Mouse (Mus musculus): ENCODE measurements at regions not wholly inside any gene's neighbourhood (a gene's known extent, or its start where the extent isn't known, plus 50 kb on each side); places are given as distances from the start of the nearest gene placed in this dataset.

GRCm38 (mm10) chr3:21813401-21813800 is 263.1 kb upstream of the Tbl1xr1 start:
- in situ Hi-C loops (cut with MboI, MseI) = no loop called here

GRCm38 (mm10) chr3:21816968-21817858 is 259.2 kb upstream of the Tbl1xr1 start:
- in situ Hi-C loops (cut with MboI, MseI) = no loop called here

DNA sequence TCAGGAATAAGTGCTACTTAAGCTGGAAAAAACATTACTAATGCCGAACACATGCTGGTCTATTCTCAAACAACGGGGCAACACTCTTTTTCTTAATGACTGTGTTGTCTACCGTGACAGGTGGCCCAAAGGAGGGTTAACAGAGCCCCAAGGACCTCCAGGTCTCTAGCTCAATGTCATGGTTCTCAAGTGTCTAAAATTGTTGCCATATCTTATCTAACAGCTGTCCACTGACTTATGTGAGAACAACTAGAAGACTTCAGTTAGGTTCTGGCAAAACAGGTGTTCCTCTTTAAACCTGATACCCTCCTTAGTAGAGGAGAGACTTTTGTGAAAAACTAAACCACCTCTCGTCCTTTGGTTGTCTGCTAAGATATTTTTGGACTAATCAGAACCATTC is 257.4 kb upstream of the Tbl1xr1 start:
- in situ Hi-C loops (cut with MboI, MseI) = no loop called here

- in situ Hi-C loops (cut with MboI, MseI) = loop anchor here (5.0 kb wide), 1 partner anchor 97 kb away; no protein-coding TSS in a partner anchor
These were observed 256.3 kb upstream of the Tbl1xr1 start for GRCm38 (mm10) chr3:21820051-21820598.

GRCm38 (mm10) chr3:21822675-21823074 is 253.8 kb upstream of the Tbl1xr1 start:
- in situ Hi-C loops (cut with MboI, MseI) = loop anchor here (5.0 kb wide), 1 partner anchor 95 kb away; no protein-coding TSS in a partner anchor

- in situ Hi-C loops (cut with MboI, MseI) = loop anchor here (5.0 kb wide), 1 partner anchor 94 kb away; no protein-coding TSS in a partner anchor
These were observed 253.1 kb upstream of the Tbl1xr1 start for GRCm38 (mm10) chr3:21823331-21823730.

DNA sequence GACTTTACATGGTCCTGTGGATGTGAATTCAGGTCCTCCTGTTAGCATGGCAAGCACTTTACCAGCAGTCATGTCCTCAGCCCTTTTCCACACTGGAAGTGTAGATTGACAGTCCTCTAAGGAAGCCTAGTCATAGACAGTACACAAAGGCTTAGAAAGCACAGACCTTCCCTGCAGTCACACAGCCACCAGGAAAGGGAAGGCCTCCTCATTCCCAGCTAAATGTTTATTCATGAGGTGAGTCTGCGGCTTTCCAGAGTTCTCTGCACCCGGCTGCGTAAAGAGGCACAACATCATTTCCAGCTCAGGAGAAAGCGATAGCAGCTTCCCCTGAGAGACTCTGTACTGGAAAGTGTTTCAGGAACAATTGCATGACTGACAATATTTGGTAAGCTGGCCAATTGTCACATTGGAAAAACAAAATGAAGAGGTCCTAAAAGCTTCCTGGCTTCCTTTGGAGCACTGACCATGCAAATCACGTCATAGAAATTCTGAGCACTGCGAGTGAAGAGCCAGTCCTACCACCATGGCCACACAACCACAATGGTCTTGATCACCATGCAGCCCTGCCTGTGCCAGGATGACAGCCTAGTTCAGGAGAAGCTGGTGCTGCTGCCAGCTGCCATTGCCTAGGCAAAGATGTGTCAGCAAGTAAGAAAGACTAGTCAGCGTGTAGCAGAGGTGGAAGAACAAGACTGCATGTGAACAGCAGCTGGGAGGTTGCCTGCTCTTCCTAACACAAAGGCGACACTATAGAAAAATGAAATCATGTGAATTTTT is 252.2 kb upstream of the Tbl1xr1 start:
- in situ Hi-C loops (cut with MboI, MseI) = loop anchor here (5.0 kb wide), 1 partner anchor 93 kb away; no protein-coding TSS in a partner anchor

DNA sequence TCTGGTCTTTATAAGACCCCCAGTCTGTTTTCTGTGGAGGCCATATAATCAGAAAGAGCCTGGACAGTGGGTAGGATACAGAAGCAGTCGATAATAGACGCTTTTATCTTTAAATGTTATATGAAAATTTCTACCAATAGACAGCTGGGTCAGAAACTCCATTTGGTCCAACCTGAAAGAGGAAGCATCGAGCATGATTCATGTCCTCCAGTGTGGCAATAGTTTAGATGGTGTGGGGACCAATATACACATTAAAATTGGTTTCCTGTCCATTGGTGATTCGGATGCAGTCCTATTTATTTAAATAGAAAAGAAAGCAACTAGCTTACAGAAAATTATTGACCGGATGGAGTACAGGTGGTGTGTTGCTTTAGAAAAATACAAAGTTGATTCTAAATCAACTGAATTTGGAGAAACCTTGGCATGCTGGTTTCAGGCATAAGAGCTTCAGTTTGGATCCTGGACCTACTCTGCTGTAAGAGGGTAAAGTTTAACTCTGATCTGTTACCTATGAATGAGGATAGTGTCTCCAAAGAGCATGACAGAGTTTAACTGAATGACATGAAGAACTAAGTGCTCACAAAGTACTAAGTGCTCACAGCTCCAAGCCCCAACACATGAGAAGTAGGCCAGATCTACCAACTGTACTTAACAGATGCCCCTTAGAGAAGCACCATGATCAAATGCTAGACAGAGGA is 251.4 kb upstream of the Tbl1xr1 start:
- in situ Hi-C loops (cut with MboI, MseI) = loop anchor here (5.0 kb wide), 1 partner anchor 92 kb away; no protein-coding TSS in a partner anchor

GRCm38 (mm10) chr3:21827656-21828055 is 248.8 kb upstream of the Tbl1xr1 start:
- in situ Hi-C loops (cut with MboI, MseI) = no loop called here

DNA sequence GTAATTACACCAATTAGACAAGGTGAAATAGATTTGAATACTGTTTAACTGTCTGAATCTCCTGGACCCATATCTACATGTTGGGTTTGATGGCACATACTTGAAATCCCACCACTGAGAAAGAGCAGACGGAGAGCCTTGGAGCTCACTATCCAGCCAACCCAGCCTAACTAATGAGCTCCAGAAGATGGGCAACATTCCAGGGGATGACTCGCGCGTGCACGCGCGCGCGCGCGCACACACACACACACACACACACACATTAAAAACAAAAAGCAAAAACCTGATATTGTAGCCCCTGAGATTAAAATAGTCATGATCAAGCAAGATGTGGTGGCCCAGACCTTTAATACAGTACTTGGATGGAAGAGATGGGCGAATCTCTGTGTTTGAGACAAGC is 243.3 kb upstream of the Tbl1xr1 start:
- in situ Hi-C loops (cut with MboI, MseI) = no loop called here

DNA sequence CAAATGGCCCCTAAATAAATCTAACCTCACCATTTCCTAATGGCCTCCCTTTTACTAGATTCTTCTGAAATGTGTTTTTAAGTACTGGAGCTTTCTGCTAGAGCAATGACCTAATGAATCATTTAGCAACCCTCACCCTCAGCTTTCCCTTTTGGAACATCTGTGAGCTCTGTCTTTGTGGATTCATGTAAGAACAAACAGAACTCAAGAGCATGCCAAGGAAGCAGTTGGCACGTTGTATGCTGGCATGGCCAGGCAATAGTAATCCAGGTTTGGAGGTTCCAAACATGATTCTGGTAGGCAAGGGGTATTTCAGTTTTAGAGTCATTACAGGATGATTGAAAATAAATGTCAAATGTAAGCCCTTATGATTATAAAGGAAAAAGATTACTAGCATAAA is 240.9 kb upstream of the Tbl1xr1 start:
- in situ Hi-C loops (cut with MboI, MseI) = no loop called here

- in situ Hi-C loops (cut with MboI, MseI) = no loop called here
These were observed 239.0 kb upstream of the Tbl1xr1 start for GRCm38 (mm10) chr3:21837297-21837946.

GRCm38 (mm10) chr3:21840751-21841488 is 235.5 kb upstream of the Tbl1xr1 start:
- in situ Hi-C loops (cut with MboI, MseI) = no loop called here

DNA sequence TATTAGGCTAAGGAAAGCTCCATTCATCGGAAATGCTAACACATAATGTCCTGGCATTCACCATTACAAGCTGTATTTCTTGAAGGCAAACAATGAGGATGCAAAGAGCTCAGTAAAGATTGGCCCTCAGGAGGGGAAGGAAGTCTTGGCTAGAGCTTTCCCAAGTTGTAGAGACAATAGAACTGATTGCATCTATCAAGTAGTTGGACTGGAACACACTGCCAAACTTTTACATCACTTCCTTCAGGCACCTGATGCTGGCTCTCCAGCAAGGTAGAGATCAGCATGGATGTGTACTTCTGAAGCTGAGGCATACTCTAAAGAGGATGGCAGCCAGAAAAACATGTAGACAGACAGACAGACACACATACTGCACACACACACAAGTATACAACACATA is 234.9 kb upstream of the Tbl1xr1 start:
- in situ Hi-C loops (cut with MboI, MseI) = no loop called here

DNA sequence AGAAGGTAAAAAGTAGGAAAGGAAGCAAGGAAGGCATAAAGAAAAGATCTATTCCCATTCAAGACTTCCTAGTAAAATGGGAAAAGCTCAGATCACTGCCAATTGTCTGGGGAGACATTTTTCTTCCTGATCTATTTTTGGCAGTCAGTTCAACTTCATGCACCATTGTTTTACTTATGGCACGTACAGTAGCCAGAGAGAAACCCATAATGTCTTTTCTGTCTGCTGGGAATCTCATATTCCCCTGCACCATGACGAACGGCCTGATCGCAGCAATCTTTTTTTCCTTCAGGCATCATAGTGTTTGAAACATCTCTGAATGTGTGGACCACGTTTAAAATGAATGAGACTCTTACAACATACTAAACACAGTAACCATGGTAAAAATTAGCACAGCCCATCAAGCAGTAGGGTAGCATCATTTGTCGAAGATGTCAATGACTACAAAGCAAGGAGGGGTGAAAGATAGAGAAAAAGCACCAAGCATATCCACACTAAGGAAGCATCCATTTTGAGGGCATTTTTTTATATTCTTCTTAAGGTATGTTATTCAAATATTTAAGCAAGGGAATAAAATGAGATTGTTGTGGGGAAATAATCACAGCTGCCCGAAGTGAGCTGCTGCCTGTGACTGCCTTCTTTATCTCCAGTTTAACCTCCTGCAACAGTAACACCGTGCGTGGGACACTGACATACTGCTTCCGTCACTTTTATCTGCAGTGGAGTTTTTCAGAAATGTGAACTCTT is 233.7 kb upstream of the Tbl1xr1 start:
- in situ Hi-C loops (cut with MboI, MseI) = no loop called here

GRCm38 (mm10) chr3:21843292-21843852 is 233.1 kb upstream of the Tbl1xr1 start:
- in situ Hi-C loops (cut with MboI, MseI) = no loop called here

DNA sequence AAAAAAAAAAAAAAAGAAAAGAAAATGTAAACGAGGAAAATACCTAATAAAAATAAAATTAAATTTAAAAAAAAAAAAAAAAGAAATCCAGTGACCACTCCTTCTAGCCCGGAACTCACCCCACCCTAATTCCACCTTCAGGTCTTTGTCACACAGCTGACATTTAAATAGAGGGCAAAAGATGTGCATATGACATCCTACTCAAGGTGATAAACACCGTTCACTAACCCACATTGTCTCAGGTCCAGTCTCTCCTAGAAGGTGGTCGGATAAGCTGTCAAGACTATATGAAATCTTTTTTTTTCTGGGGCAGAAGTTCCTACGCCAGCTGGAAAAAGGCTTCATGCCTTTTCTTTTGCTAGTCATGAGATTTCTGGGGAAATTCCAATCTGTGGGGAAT is 226.6 kb upstream of the Tbl1xr1 start:
- in situ Hi-C loops (cut with MboI, MseI) = no loop called here

GRCm38 (mm10) chr3:21850977-21851376 is 225.5 kb upstream of the Tbl1xr1 start:
- in situ Hi-C loops (cut with MboI, MseI) = no loop called here

DNA sequence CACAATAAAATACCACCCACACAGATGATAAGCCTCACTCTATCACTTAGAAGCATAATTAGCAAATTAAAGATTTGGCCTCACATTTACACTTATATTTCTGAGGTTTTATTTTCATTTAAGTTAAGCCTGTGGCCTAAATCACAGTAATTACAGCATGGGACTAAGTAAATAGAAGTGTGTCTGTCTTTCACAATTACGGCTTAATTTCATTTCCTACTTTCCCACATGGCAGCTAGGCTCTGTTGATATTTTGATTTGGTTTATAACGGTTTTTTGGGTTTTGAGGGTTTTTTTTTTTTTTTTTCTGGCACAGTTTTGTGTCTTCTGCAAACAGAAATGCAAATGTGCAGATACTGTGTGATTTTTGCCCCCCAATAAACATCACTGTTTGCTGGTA is 222.1 kb upstream of the Tbl1xr1 start:
- in situ Hi-C loops (cut with MboI, MseI) = no loop called here

Data from regulatory T cell (primary cell).